Mouse (Mus musculus) heart, embryonic 15.5 days (tissue): Measurements from ENCODE around the gene Ints14. TPM values are rescaled to one million over a fixed set of nuclear protein-coding genes. Genes with fewer than 3 reads are reported as not detected.
"Not testable (repeated sequence)": the region's sequence is repeated elsewhere in the genome, so short reads cannot be mapped to it uniquely, and the experiment has no call there.

Source experiments
- ATAC-seq: fragments of 200-750 bp; cut with Nextera tagmentation; replicated peaks from 2 replicates; pipeline ENCODE4 v1.8.0; 2017; ENCODE audit warnings: low read depth, moderate TSS enrichment; ENCODE audit not compliant: insufficient number of reproducible peaks, insufficient read depth, low FRiP score
- H3K27ac ChIP-seq: fragments of 300-500 bp; sonication (generic); 2 replicates; pipeline ENCODE4 v1.5.1; 2015; ENCODE audit warnings: mild to moderate bottlenecking, inconsistent platforms
- H3K27me3 ChIP-seq: fragments of 300-500 bp; sonication (generic); 2 replicates; pipeline ENCODE4 v1.6.1; 2015; ENCODE audit warnings: inconsistent platforms
- H3K36me3 ChIP-seq: fragments of 300-500 bp; sonication (generic); 2 replicates; pipeline ENCODE4 v1.6.1; 2015; ENCODE audit warnings: mild to moderate bottlenecking, inconsistent platforms
- H3K4me1 ChIP-seq: fragments of 300-500 bp; sonication (generic); replicated peaks from 2 replicates; pipeline ENCODE4 v1.6.1; 2015; ENCODE audit warnings: inconsistent platforms
- H3K4me2 ChIP-seq: fragments of 300-500 bp; sonication (generic); 2 replicates; pipeline ENCODE4 v1.6.1; 2015; ENCODE audit warnings: inconsistent platforms, mild to moderate bottlenecking, moderate library complexity
- H3K4me3 ChIP-seq: fragments of 300-500 bp; sonication (generic); 2 replicates; pipeline ENCODE4 v1.5.1; 2015; ENCODE audit warnings: mild to moderate bottlenecking, inconsistent platforms
- H3K9ac ChIP-seq: fragments of 300-500 bp; sonication (generic); 2 replicates; pipeline ENCODE4 v1.6.1; 2015; ENCODE audit warnings: mild to moderate bottlenecking, inconsistent platforms
- H3K9me3 ChIP-seq: fragments of 300-500 bp; sonication (generic); replicated peaks from 2 replicates; pipeline ENCODE4 v1.6.1; 2016; ENCODE audit warnings: inconsistent platforms
- WGBS: fragments of 180-500 bp; shearing (Covaris S2); methylation state at CpG from one replicate; pipeline ENCODE4 v1.1.7; 2015; ENCODE audit warnings: mixed read lengths; 5-methylcytosine and 5-hydroxymethylcytosine counted together
- polyA plus RNA-seq: library from polyadenylated mRNA; unstranded; fragments of >200 nt; fragmentation: Nextera tagmentation; extraction: Ambion mirVana; gene quantifications from 2 replicates; pipeline ENCODE4 v1.2.1, GENCODE M21; 2015

Gene Ints14
- polyA plus RNA-seq, 1 experiment from 2014 or later: 32.5 TPM

- H3K4me3 ChIP-seq: no peak overlapping the region
- 24% methylated on average over 12 of the region's 12 CpGs for WGBS
- H3K9ac ChIP-seq: no peak overlapping the region
Observed at GRCm38 (mm10) chr9:64956337-64956736, 4.4 kb upstream of the Ints14 start.

GRCm38 (mm10) chr9:64957276-64957675 lies 3.4 kb upstream of the Ints14 start:
- 83% methylated on average over 3 of the region's 3 CpGs for WGBS
- Histone ChIP-seq H3K27me3 (peaks cover 11% of the 10 kb centered on the region), H3K4me2 (no peak overlapping the region), H3K9me3 (no peaks in the 10 kb centered on the region), H3K36me3 (no peaks in the 10 kb centered on the region), H3K27ac (no peak overlapping the region), H3K4me3 (no peak overlapping the region), H3K9ac (no peak overlapping the region), H3K4me1 (peaks cover 12% of the 10 kb centered on the region)
- no peak for ATAC-seq

More at GRCm38 (mm10) chr9:64956337-64956736, 4.4 kb upstream of the Ints14 start:
- Histone ChIP-seq H3K4me2 (peak overlapping the region; percentile 34), H3K27me3 (peaks cover 21% of the 10 kb centered on the region), H3K36me3 (no peaks in the 10 kb centered on the region), H3K27ac (no peak overlapping the region), H3K9me3 (no peaks in the 10 kb centered on the region), H3K4me1 (peaks cover 6% of the 10 kb centered on the region)
- no peak for ATAC-seq

- peak overlapping the region; percentile 66 for H3K4me3 ChIP-seq
- peak overlapping the region; percentile 85 for H3K27ac ChIP-seq
- no peaks in the 10 kb centered on the region for H3K9me3 ChIP-seq
- H3K4me1 ChIP-seq: peaks cover 12% of the 10 kb centered on the region
- H3K4me2 ChIP-seq: peak overlapping the region; percentile 62
- WGBS: 0% methylated on average over 17 of the region's 17 CpGs
- no peaks in the 10 kb centered on the region for H3K27me3 ChIP-seq
- H3K9ac ChIP-seq: peak overlapping the region; percentile 84
- peak; percentile 84 for ATAC-seq
- peaks cover 27% of the 10 kb centered on the region for H3K36me3 ChIP-seq
Observed at GRCm38 (mm10) chr9:64960978-64961320, 244 bp downstream of the Ints14 start.

- Histone ChIP-seq H3K4me1 (peaks cover 6% of the 10 kb centered on the region), H3K36me3 (peaks cover 85% of the 10 kb centered on the region), H3K27me3 (no peaks in the 10 kb centered on the region), H3K4me3 (no peak overlapping the region), H3K9me3 (no peaks in the 10 kb centered on the region), H3K27ac (no peak overlapping the region), H3K9ac (no peak overlapping the region), H3K4me2 (no peak overlapping the region)
- no peak for ATAC-seq
- 78% methylated on average over 3 of the region's 3 CpGs for WGBS
Observed at GRCm38 (mm10) chr9:64980548-64980947, 19.8 kb downstream of the Ints14 start.

GRCm38 (mm10) chr9:64981904-64982303 lies 21.2 kb downstream of the Ints14 start:
- H3K36me3 ChIP-seq: peaks cover 82% of the 10 kb centered on the region
- H3K4me2 ChIP-seq: no peak overlapping the region
- no peak overlapping the region for H3K9ac ChIP-seq
- H3K4me3 ChIP-seq: no peak overlapping the region
- no peaks in the 10 kb centered on the region for H3K27me3 ChIP-seq
- no peaks in the 10 kb centered on the region for H3K9me3 ChIP-seq
- H3K4me1 ChIP-seq: peaks cover 13% of the 10 kb centered on the region
- H3K27ac ChIP-seq: no peak overlapping the region
- WGBS: 60% methylated on average over 1 of the region's 1 CpGs
- no peak for ATAC-seq

GRCm38 (mm10) chr9:64985037-64985794 lies 24.5 kb downstream of the Ints14 start:
- Histone ChIP-seq H3K4me3 (no peak overlapping the region), H3K4me2 (no peak overlapping the region), H3K4me1 (peaks cover 18% of the 10 kb centered on the region), H3K27ac (peak overlapping the region; percentile 73), H3K36me3 (peaks cover 66% of the 10 kb centered on the region), H3K9me3 (no peaks in the 10 kb centered on the region), H3K9ac (no peak overlapping the region; the same call in 1 of the 2 replicates), H3K27me3 (no peaks in the 10 kb centered on the region)
- whole genome bisulfite sequencing: 24% methylated on average over 8 of the region's 8 CpGs
- no peak for ATAC-seq

- 38% methylated on average over 9 of the region's 9 CpGs for WGBS
- Histone ChIP-seq H3K4me3 (no peak overlapping the region), H3K27me3 (no peaks in the 10 kb centered on the region), H3K36me3 (peaks cover 60% of the 10 kb centered on the region), H3K9me3 (no peaks in the 10 kb centered on the region), H3K4me1 (peaks cover 21% of the 10 kb centered on the region), H3K27ac (peak overlapping the region; percentile 73), H3K4me2 (no peak overlapping the region), H3K9ac (no peak overlapping the region; the same call in 1 of the 2 replicates)
- no peak for ATAC-seq
Observed at GRCm38 (mm10) chr9:64985807-64986206, 25.1 kb downstream of the Ints14 start.

GRCm38 (mm10) chr9:64987651-64988050 lies 26.9 kb downstream of the Ints14 start:
- WGBS: 88% methylated on average over 2 of the region's 2 CpGs
- no peak for ATAC-seq
- Histone ChIP-seq H3K36me3 (peaks cover 48% of the 10 kb centered on the region), H3K27ac (no peak overlapping the region), H3K27me3 (no peaks in the 10 kb centered on the region), H3K4me1 (peaks cover 21% of the 10 kb centered on the region), H3K4me3 (no peak overlapping the region), H3K9me3 (no peaks in the 10 kb centered on the region), H3K9ac (no peak overlapping the region), H3K4me2 (no peak overlapping the region)

GRCm38 (mm10) chr9:64988443-64988842 lies 27.7 kb downstream of the Ints14 start:
- peaks cover 43% of the 10 kb centered on the region for H3K36me3 ChIP-seq
- H3K4me3 ChIP-seq: no peak overlapping the region
- H3K9me3 ChIP-seq: no peaks in the 10 kb centered on the region
- no peak for ATAC-seq
- no peak overlapping the region for H3K27ac ChIP-seq
- H3K27me3 ChIP-seq: no peaks in the 10 kb centered on the region
- H3K4me1 ChIP-seq: peaks cover 21% of the 10 kb centered on the region
- no peak overlapping the region for H3K4me2 ChIP-seq
- H3K9ac ChIP-seq: no peak overlapping the region
- WGBS: 61% methylated on average over 6 of the region's 6 CpGs

- Histone ChIP-seq H3K4me3 (no peak overlapping the region), H3K9ac (no peak overlapping the region), H3K27ac (no peak overlapping the region), H3K9me3 (no peaks in the 10 kb centered on the region), H3K27me3 (no peaks in the 10 kb centered on the region), H3K4me1 (peaks cover 18% of the 10 kb centered on the region), H3K4me2 (no peak overlapping the region), H3K36me3 (peaks cover 36% of the 10 kb centered on the region; the same call in 1 of the 2 replicates)
- ATAC-seq: no peak
- 52% methylated on average over 7 of the region's 7 CpGs for WGBS
Observed at GRCm38 (mm10) chr9:64990291-64990690, 29.6 kb downstream of the Ints14 start.

GRCm38 (mm10) chr9:64995464-64995863 lies 34.8 kb downstream of the Ints14 start:
- ATAC-seq, H3K27me3 ChIP-seq, H3K27ac ChIP-seq, H3K9ac ChIP-seq, H3K4me3 ChIP-seq, H3K4me1 ChIP-seq, H3K4me2 ChIP-seq, H3K9me3 ChIP-seq: not testable (repeated sequence)
- H3K36me3 ChIP-seq: peaks cover 26% of the 10 kb centered on the region
- 65% methylated on average over 1 of the region's 1 CpGs for WGBS

- H3K27ac ChIP-seq: no peak overlapping the region
- no peaks in the 10 kb centered on the region for H3K4me1 ChIP-seq
- H3K9me3 ChIP-seq: no peaks in the 10 kb centered on the region
- H3K9ac ChIP-seq: no peak overlapping the region
- peaks cover 44% of the 10 kb centered on the region for H3K36me3 ChIP-seq
- ATAC-seq: no peak
- H3K4me3 ChIP-seq: no peak overlapping the region
- H3K27me3 ChIP-seq: no peaks in the 10 kb centered on the region
- WGBS: 57% methylated on average over 4 of the region's 4 CpGs
- no peak overlapping the region for H3K4me2 ChIP-seq
Observed at GRCm38 (mm10) chr9:65001481-65001880, 40.8 kb downstream of the Ints14 start.
